Mouse (Mus musculus) ES-E14 (cell line): Measurements from ENCODE around the gene B4galt2. TPM values are rescaled to one million over a fixed set of nuclear protein-coding genes. Genes with fewer than 3 reads are reported as not detected.

Experiments used
- DNase-seq: peaks from one replicate; pipeline ENCODE4 v3.0.0-alpha.2; 2013; ENCODE audit warnings: low read depth, low spot score
- H3K27ac ChIP-seq: 2 replicates; pipeline ENCODE4 v1.5.1; 2012; ENCODE audit warnings: low read depth, mild to moderate bottlenecking, low read length, moderate library complexity, mixed read lengths; ENCODE audit not compliant: poor library complexity, insufficient read depth, severe bottlenecking
- H3K36me3 ChIP-seq: 2 replicates; pipeline ENCODE4 v1.6.1; 2012; ENCODE audit warnings: mild to moderate bottlenecking, low read length, moderate library complexity, mixed read lengths; ENCODE audit not compliant: control insufficient read depth, poor library complexity, insufficient read depth, severe bottlenecking
- H3K4me1 ChIP-seq, 2 experiments: fragments of 150-350 bp in 1 of 2; sonication (generic) in 1 of 2; 2 replicates each; pipeline ENCODE4 v1.6.1; 2012; ENCODE audit warnings: low read length in 2 of 2, mild to moderate bottlenecking in 1 of 2, mixed read lengths in 1 of 2; ENCODE audit not compliant: control insufficient read depth in 2 of 2, insufficient read depth in 2 of 2, poor library complexity in 1 of 2
- H3K4me3 ChIP-seq, 2 experiments: fragments of 150-350 bp in 1 of 2; sonication (generic) in 1 of 2; 2 replicates each; pipeline ENCODE4 v1.5.1; 2012; ENCODE audit warnings: low read length in 2 of 2, low read depth in 1 of 2, mild to moderate bottlenecking in 1 of 2, mixed read lengths in 1 of 2; ENCODE audit not compliant: insufficient read depth in 1 of 2, poor library complexity in 1 of 2, severe bottlenecking in 1 of 2
- H3K9ac ChIP-seq: 2 replicates; pipeline ENCODE4 v1.6.1; 2012; ENCODE audit warnings: low read depth, mild to moderate bottlenecking, low read length, mixed read lengths; ENCODE audit not compliant: poor library complexity, insufficient read depth, severe bottlenecking
- H3K9me3 ChIP-seq: fragments of 150-350 bp; sonication (generic); 2 replicates; pipeline ENCODE4 v1.6.1; 2012; ENCODE audit warnings: low read depth, mild to moderate bottlenecking, low read length; ENCODE audit not compliant: control insufficient read depth, insufficient read depth
- CHD2 ChIP-seq: IDR thresholded peaks from 2 replicates; pipeline ENCODE4 v1.6.1; 2014; ENCODE audit warnings: mild to moderate bottlenecking, low read depth, low read length, inconsistent platforms
- HCFC1 ChIP-seq: IDR thresholded peaks from 2 replicates; pipeline ENCODE4 v1.6.1; 2012; ENCODE audit warnings: low read length, inconsistent platforms, borderline replicate concordance; ENCODE audit not compliant: insufficient read depth
- MAFK ChIP-seq: IDR thresholded peaks from 2 replicates; pipeline ENCODE4 v1.6.1; 2014; ENCODE audit warnings: mild to moderate bottlenecking, low read depth, low read length, inconsistent platforms; ENCODE audit not compliant: insufficient read depth
- ZC3H11A ChIP-seq: IDR thresholded peaks from 2 replicates; pipeline ENCODE4 v1.6.1; 2012; ENCODE audit warnings: low read depth, mild to moderate bottlenecking, inconsistent platforms, low read length, borderline replicate concordance
- ZNF384 ChIP-seq: IDR thresholded peaks from 2 replicates; pipeline ENCODE4 v1.6.1; 2012; ENCODE audit warnings: low read depth, low read length, inconsistent platforms
- in situ Hi-C, 2 experiments: fragments of 600-800 bp; cut with MboI; formaldehyde crosslinking; loops; one replicate each; pipeline ENCODE4 v1.15.1; 2025; ENCODE audit warnings: low sequenced_read_pairs in 2 of 2, inconsistent platforms in 1 of 2; ENCODE audit not compliant: unreplicated experiment in 2 of 2
- total RNA-seq: library from RNA; depleted of rRNA; stranded (reverse); fragments of 300-350 nt; gene quantifications from 2 replicates; pipeline ENCODE4 v1.2.3, GENCODE M21; 2012

B4galt2 gene
- total RNA-seq, 1 experiment: 11.2 TPM

- Histone ChIP-seq H3K4me1 (no peaks in the 10 kb centered on the region), H3K27ac (no peak overlapping the region), H3K36me3 (peaks cover 14% of the 10 kb centered on the region; the same call in 1 of the 2 replicates), H3K4me3 (no peak overlapping the region), H3K9ac (no peak overlapping the region), H3K9me3 (no peaks in the 10 kb centered on the region)
- no peak for DNase-seq
- in situ Hi-C loops: loop anchor here in 1 of 2 experiments (25.0 kb wide), 1 partner anchor 243 kb away; no protein-coding TSS in a partner anchor
- TF ChIP-seq HCFC1 (no peak), ZNF384 (no peak), ZC3H11A (no peak), MAFK (no peak), CHD2 (no peak)
These were observed 38.8 kb downstream of the B4galt2 start for GRCm38 (mm10) chr4:117844467-117844866.

GRCm38 (mm10) chr4:117843101-117843500, 40.2 kb downstream of the B4galt2 start:
- no peak for DNase-seq
- Histone ChIP-seq H3K4me1 (no peaks in the 10 kb centered on the region), H3K27ac (no peak overlapping the region), H3K36me3 (peaks cover 14% of the 10 kb centered on the region; the same call in 1 of the 2 replicates), H3K9me3 (no peaks in the 10 kb centered on the region), H3K4me3 (no peak overlapping the region), H3K9ac (no peak overlapping the region)
- in situ Hi-C loops: loop anchor here in 1 of 2 experiments (25.0 kb wide), 1 partner anchor 244 kb away; no protein-coding TSS in a partner anchor
- TF ChIP-seq HCFC1: no peak
- no peak for TF ChIP-seq ZNF384
- TF ChIP-seq ZC3H11A: no peak
- TF ChIP-seq CHD2: no peak
- no peak for TF ChIP-seq MAFK

- no peak overlapping the region for H3K9ac ChIP-seq
- no peak overlapping the region for H3K4me3 ChIP-seq
- in situ Hi-C loops: loop anchor here in 1 of 2 experiments (25.0 kb wide), 1 partner anchor 246 kb away; no protein-coding TSS in a partner anchor
- TF ChIP-seq HCFC1 (no peak), CHD2 (no peak), MAFK (no peak), ZNF384 (no peak), ZC3H11A (no peak)
- H3K9me3 ChIP-seq: no peaks in the 10 kb centered on the region
- DNase-seq: no peak
- peaks cover 0 to 2% of the 10 kb centered on the region in 2 experiments; a peak in 1 of 4 replicates for H3K4me1 ChIP-seq
- H3K36me3 ChIP-seq: peaks cover 14% of the 10 kb centered on the region; the same call in 1 of the 2 replicates
- H3K27ac ChIP-seq: no peak overlapping the region
These were observed 41.7 kb downstream of the B4galt2 start for GRCm38 (mm10) chr4:117841566-117841965.

DNA sequence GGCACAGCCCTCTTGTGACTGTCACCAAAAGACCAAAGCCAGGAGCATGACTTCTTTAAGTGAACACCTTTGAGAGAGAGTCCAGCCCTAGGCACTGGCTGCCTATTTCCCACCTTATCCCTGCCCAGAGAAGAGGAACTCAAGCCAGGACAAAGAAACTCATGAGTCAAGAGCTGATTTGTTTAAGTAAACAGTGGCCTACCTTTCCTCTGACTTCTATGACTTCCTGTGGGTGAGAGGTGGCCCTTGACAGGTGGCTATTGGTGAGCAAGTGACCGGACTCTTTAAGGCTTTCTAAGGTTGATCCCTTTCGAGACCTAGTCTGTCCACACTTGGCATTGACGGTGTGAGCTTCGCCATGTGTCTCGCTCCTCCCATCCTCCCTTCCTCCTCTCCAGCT, 42.5 kb downstream of the B4galt2 start:
- no peak for DNase-seq
- Histone ChIP-seq H3K9ac (no peak overlapping the region), H3K27ac (no peak overlapping the region), H3K4me3 (no peak overlapping the region), H3K9me3 (no peaks in the 10 kb centered on the region), H3K36me3 (peaks cover 11% of the 10 kb centered on the region; the same call in 1 of the 2 replicates), H3K4me1 (peaks cover 0 to 2% of the 10 kb centered on the region in 2 experiments; a peak in 1 of 4 replicates)
- no peak for TF ChIP-seq MAFK
- no peak for TF ChIP-seq ZC3H11A
- TF ChIP-seq CHD2: no peak
- TF ChIP-seq ZNF384: no peak
- in situ Hi-C loops: loop anchor here in 1 of 2 experiments (25.0 kb wide), 1 partner anchor 246 kb away; no protein-coding TSS in a partner anchor
